In genomic region chr15:4056627-4057026, GRCm38 (mm10) we compare ENCODE assay signal across 8 mouse cellular contexts. TPM values are rescaled to one million over a fixed set of nuclear protein-coding genes. Genes with fewer than 3 reads are reported as not detected.
DNase-seq lines count a peak whose midpoint lies in the region; ATAC-seq lines count a peak whose summit lies in the region.

No protein-coding gene starts in this region.

- peaks cover 65% of the 10 kb centered on the region for H3K36me3 ChIP-seq in forebrain, embryonic 13.5 days (ENCODE audit: poor library complexity, severe bottlenecking)

- no peak overlapping the region for H3K9ac ChIP-seq in forebrain, embryonic 13.5 days

- no peak overlapping the region for H3K4me2 ChIP-seq in forebrain, embryonic 13.5 days

- H3K9me3 ChIP-seq in forebrain, embryonic 13.5 days (replicated peaks), result no peaks in the 10 kb centered on the region

- intact Hi-C loops in heart, postnatal 25 days (cut with DNase I), result no loop called here

- peak; percentile 46 for DNase-seq in heart, adult 8-10 months (ENCODE audit: low spot score)
- DNase-seq in heart, postnatal 25 days (ENCODE audit: low spot score), result no peak
- DNase-seq in urinary bladder, postnatal 14 days (ENCODE audit: low spot score), result peak; percentile 11
- DNase-seq in urinary bladder, postnatal 25 days (ENCODE audit: low spot score), result no peak
- DNase-seq in lung, postnatal 14 days, result peak; percentile 21
- no peak for DNase-seq in T-cell, adult 2 months (ENCODE audit: low spot score)
- DNase-seq in spleen, postnatal 10 days (ENCODE audit: low spot score in 2 of 2), result no peak

- H3K4me3 ChIP-seq in forebrain, embryonic 13.5 days, result no peak overlapping the region

- no peak overlapping the region for H3K27ac ChIP-seq in forebrain, embryonic 13.5 days

- WGBS in forebrain, embryonic 13.5 days, result 27% methylated on average over 5 of the region's 5 CpGs

- H3K27me3 ChIP-seq in forebrain, embryonic 13.5 days, result no peaks in the 10 kb centered on the region

- no peaks in the 10 kb centered on the region for H3K4me1 ChIP-seq in forebrain, embryonic 13.5 days

- ATAC-seq in forebrain, embryonic 13.5 days, result peak; percentile 89

RNA-seq across cellular contexts. Expression of gene Oxct1, which starts 30.4 kb away (rescaled TPM):
- total RNA-seq in heart, adult 8-10 months (2022), result 1,000 to 10,000 TPM; 1,258 to 1,664 (median 1,451) TPM
- 1,000 to 10,000 TPM; 1,289 to 1,329 TPM for total RNA-seq in heart, postnatal 25 days (2021)
- 231 and 249 TPM in 2 replicates for polyA plus RNA-seq in forebrain, embryonic 13.5 days (2015; fragmentation: Nextera tagmentation; extraction: Ambion mirVana)

Comparison
In these comparisons a context has a peak if more than half of its experiments do, and no peak if none do; other contexts are left out.
1. DNase-seq: peak in heart, adult 8-10 months (single experiment), urinary bladder, postnatal 14 days (single experiment) and lung, postnatal 14 days (single experiment); none in heart, postnatal 25 days (single experiment), urinary bladder, postnatal 25 days (single experiment), T-cell, adult 2 months (single experiment) and spleen, postnatal 10 days (0 of 2).